Mouse (Mus musculus): ENCODE measurements around the gene Psma6. TPM values are rescaled to one million over a fixed set of nuclear protein-coding genes. Genes with fewer than 3 reads are reported as not detected.

Psma6 gene
- polyA plus RNA-seq, 1 experiment, result 266 TPM

GRCm38 (mm10) chr12:55422057-55422456, 38.0 kb downstream of the Psma6 start:
- Histone ChIP-seq H3K4me2 (ENCODE audit: low read depth) (no peak overlapping the region), H3K27me3 (ENCODE audit: control insufficient read depth, insufficient read depth, insufficient read length) (no peaks in the 10 kb centered on the region), H3K36me3 (ENCODE audit: control insufficient read depth, insufficient read depth) (peaks cover 17% of the 10 kb centered on the region), H3K4me3 (no peak overlapping the region), H3K79me2 (ENCODE audit: control insufficient read depth, insufficient read depth) (no peaks in the 10 kb centered on the region), H3ac (ENCODE audit: control insufficient read depth, insufficient read length) (no peak overlapping the region)
- TF ChIP-seq MAX (IDR thresholded peaks at IDR 0.05; ENCODE audit: low read depth), result no peak
- no peak for TF ChIP-seq TCF12 (IDR thresholded peaks at IDR 0.05; ENCODE audit: insufficient read depth, poor library complexity, severe bottlenecking)
- no peak for TF ChIP-seq REST (IDR thresholded peaks at IDR 0.05; ENCODE audit: insufficient read depth, insufficient read length)
- TF ChIP-seq TCF3 (IDR thresholded peaks at IDR 0.05; ENCODE audit: insufficient read length, low read depth), result no peak
- TF ChIP-seq POLR2AphosphoS2 (IDR thresholded peaks at IDR 0.05; ENCODE audit: insufficient read length, low read depth), result no peak
- no peak for TF ChIP-seq E2F4 (IDR thresholded peaks at IDR 0.05; ENCODE audit: insufficient read depth)
- TF ChIP-seq SRF (IDR thresholded peaks at IDR 0.05; ENCODE audit: control insufficient read depth, insufficient read length, low read depth), result no peak
- no peak for TF ChIP-seq USF1 (IDR thresholded peaks at IDR 0.05; ENCODE audit: low read depth)

GRCm38 (mm10) chr12:55426300-55426699, 42.3 kb downstream of the Psma6 start:
- TF ChIP-seq CEBPB (IDR thresholded peaks at IDR 0.05; ENCODE audit: insufficient read depth, poor library complexity, severe bottlenecking), result no peak
- TF ChIP-seq TCF12 (IDR thresholded peaks at IDR 0.05; ENCODE audit: insufficient read depth, poor library complexity, severe bottlenecking), result no peak
- TF ChIP-seq MYOG (IDR thresholded peaks at IDR 0.05; ENCODE audit: control insufficient read depth in 1 of 3, insufficient read depth in 1 of 3, insufficient read length in 2 of 3, low read depth in 2 of 3), result no peak
- no peak for TF ChIP-seq E2F4 (IDR thresholded peaks at IDR 0.05; ENCODE audit: insufficient read depth)
- no peak for TF ChIP-seq MYOD1 (IDR thresholded peaks at IDR 0.05; ENCODE audit: control insufficient read depth in 1 of 3, insufficient read length in 2 of 3, low read depth in 2 of 3)
- no peak for TF ChIP-seq REST (IDR thresholded peaks at IDR 0.05; ENCODE audit: insufficient read depth, insufficient read length)
- TF ChIP-seq USF1 (IDR thresholded peaks at IDR 0.05; ENCODE audit: low read depth), result no peak
- H3K79me2 ChIP-seq (ENCODE audit: control insufficient read depth, insufficient read depth), result no peaks in the 10 kb centered on the region
- no peaks in the 10 kb centered on the region for H3K27me3 ChIP-seq (ENCODE audit: control insufficient read depth, insufficient read depth, insufficient read length)
- H3K4me2 ChIP-seq (ENCODE audit: low read depth), result no peak overlapping the region
- H3ac ChIP-seq (ENCODE audit: control insufficient read depth, insufficient read length), result no peak overlapping the region
- H3K36me3 ChIP-seq (ENCODE audit: control insufficient read depth, insufficient read depth), result no peaks in the 10 kb centered on the region
- H3K4me3 ChIP-seq, result no peak overlapping the region

- H3K36me3 ChIP-seq (ENCODE audit: control insufficient read depth, insufficient read depth), result no peaks in the 10 kb centered on the region
- H3K4me2 ChIP-seq (ENCODE audit: low read depth), result no peak overlapping the region
- no peaks in the 10 kb centered on the region for H3K27me3 ChIP-seq (ENCODE audit: control insufficient read depth, insufficient read depth, insufficient read length)
- no peaks in the 10 kb centered on the region for H3K79me2 ChIP-seq (ENCODE audit: control insufficient read depth, insufficient read depth)
- H3K4me3 ChIP-seq, result no peak overlapping the region
- H3ac ChIP-seq (ENCODE audit: control insufficient read depth, insufficient read length), result no peak overlapping the region
- TF ChIP-seq MYOD1 (IDR thresholded peaks at IDR 0.05; ENCODE audit: control insufficient read depth in 1 of 3, insufficient read length in 2 of 3, low read depth in 2 of 3) (no peak), SRF (IDR thresholded peaks at IDR 0.05; ENCODE audit: control insufficient read depth, insufficient read length, low read depth) (no peak), TCF12 (IDR thresholded peaks at IDR 0.05; ENCODE audit: insufficient read depth, poor library complexity, severe bottlenecking) (no peak), TCF3 (IDR thresholded peaks at IDR 0.05; ENCODE audit: insufficient read length, low read depth) (no peak), POLR2AphosphoS2 (IDR thresholded peaks at IDR 0.05; ENCODE audit: insufficient read length, low read depth) (no peak), CEBPB (IDR thresholded peaks at IDR 0.05; ENCODE audit: insufficient read depth, poor library complexity, severe bottlenecking) (no peak), POLR2A (IDR thresholded peaks at IDR 0.05; ENCODE audit: insufficient read length, low read depth) (no peak), MYOG (IDR thresholded peaks at IDR 0.05; ENCODE audit: control insufficient read depth in 1 of 3, insufficient read depth in 1 of 3, insufficient read length in 2 of 3, low read depth in 2 of 3) (no peak), MAX (IDR thresholded peaks at IDR 0.05; ENCODE audit: low read depth) (no peak), REST (IDR thresholded peaks at IDR 0.05; ENCODE audit: insufficient read depth, insufficient read length) (no peak)
These were observed 45.2 kb downstream of the Psma6 start for GRCm38 (mm10) chr12:55429201-55429600.

- TF ChIP-seq POLR2AphosphoS2 (IDR thresholded peaks at IDR 0.05; ENCODE audit: insufficient read length, low read depth) (no peak), CEBPB (IDR thresholded peaks at IDR 0.05; ENCODE audit: insufficient read depth, poor library complexity, severe bottlenecking) (no peak), E2F4 (IDR thresholded peaks at IDR 0.05; ENCODE audit: insufficient read depth) (no peak), USF1 (IDR thresholded peaks at IDR 0.05; ENCODE audit: low read depth) (no peak), MYOG (IDR thresholded peaks at IDR 0.05; ENCODE audit: control insufficient read depth in 1 of 3, insufficient read depth in 1 of 3, insufficient read length in 2 of 3, low read depth in 2 of 3) (no peak), SRF (IDR thresholded peaks at IDR 0.05; ENCODE audit: control insufficient read depth, insufficient read length, low read depth) (no peak), TCF12 (IDR thresholded peaks at IDR 0.05; ENCODE audit: insufficient read depth, poor library complexity, severe bottlenecking) (no peak), MYOD1 (IDR thresholded peaks at IDR 0.05; ENCODE audit: control insufficient read depth in 1 of 3, insufficient read length in 2 of 3, low read depth in 2 of 3) (no peak), POLR2A (IDR thresholded peaks at IDR 0.05; ENCODE audit: insufficient read length, low read depth) (no peak), REST (IDR thresholded peaks at IDR 0.05; ENCODE audit: insufficient read depth, insufficient read length) (no peak), TCF3 (IDR thresholded peaks at IDR 0.05; ENCODE audit: insufficient read length, low read depth) (no peak), MAX (IDR thresholded peaks at IDR 0.05; ENCODE audit: low read depth) (no peak)
- no peak overlapping the region for H3ac ChIP-seq (ENCODE audit: control insufficient read depth, insufficient read length)
- no peaks in the 10 kb centered on the region for H3K36me3 ChIP-seq (ENCODE audit: control insufficient read depth, insufficient read depth)
- no peaks in the 10 kb centered on the region for H3K27me3 ChIP-seq (ENCODE audit: control insufficient read depth, insufficient read depth, insufficient read length)
- no peak overlapping the region for H3K4me2 ChIP-seq (ENCODE audit: low read depth)
- no peaks in the 10 kb centered on the region for H3K79me2 ChIP-seq (ENCODE audit: control insufficient read depth, insufficient read depth)
- H3K4me3 ChIP-seq, result no peak overlapping the region
These were observed 45.9 kb downstream of the Psma6 start for GRCm38 (mm10) chr12:55429956-55430355.

GRCm38 (mm10) chr12:55432284-55432919, 48.4 kb downstream of the Psma6 start:
- Histone ChIP-seq H3K36me3 (ENCODE audit: control insufficient read depth, insufficient read depth) (no peaks in the 10 kb centered on the region), H3K4me2 (ENCODE audit: low read depth) (no peak overlapping the region), H3K79me2 (ENCODE audit: control insufficient read depth, insufficient read depth) (no peaks in the 10 kb centered on the region), H3K27me3 (ENCODE audit: control insufficient read depth, insufficient read depth, insufficient read length) (no peaks in the 10 kb centered on the region), H3ac (ENCODE audit: control insufficient read depth, insufficient read length) (no peak overlapping the region), H3K4me3 (no peak overlapping the region)
- TF ChIP-seq REST (IDR thresholded peaks at IDR 0.05; ENCODE audit: insufficient read depth, insufficient read length) (no peak), MYOG (IDR thresholded peaks at IDR 0.05; ENCODE audit: control insufficient read depth in 1 of 3, insufficient read depth in 1 of 3, insufficient read length in 2 of 3, low read depth in 2 of 3) (no peak), MYOD1 (IDR thresholded peaks at IDR 0.05; ENCODE audit: control insufficient read depth in 1 of 3, insufficient read length in 2 of 3, low read depth in 2 of 3) (no peak), POLR2AphosphoS2 (IDR thresholded peaks at IDR 0.05; ENCODE audit: insufficient read length, low read depth) (no peak), TCF3 (IDR thresholded peaks at IDR 0.05; ENCODE audit: insufficient read length, low read depth) (no peak), CEBPB (IDR thresholded peaks at IDR 0.05; ENCODE audit: insufficient read depth, poor library complexity, severe bottlenecking) (no peak), SRF (IDR thresholded peaks at IDR 0.05; ENCODE audit: control insufficient read depth, insufficient read length, low read depth) (no peak), MAX (IDR thresholded peaks at IDR 0.05; ENCODE audit: low read depth) (no peak), TCF12 (IDR thresholded peaks at IDR 0.05; ENCODE audit: insufficient read depth, poor library complexity, severe bottlenecking) (no peak), POLR2A (IDR thresholded peaks at IDR 0.05; ENCODE audit: insufficient read length, low read depth) (no peak), USF1 (IDR thresholded peaks at IDR 0.05; ENCODE audit: low read depth) (no peak), E2F4 (IDR thresholded peaks at IDR 0.05; ENCODE audit: insufficient read depth) (no peak)

Measured in myocyte (in vitro differentiated cells).